Mouse (Mus musculus) cortical plate, adult 2 months (tissue): Measurements from ENCODE around the gene Nudcd3.

ENCODE experiments used
- CTCF ChIP-seq: fragments of 200-500 bp; IDR thresholded peaks from 2 replicates; pipeline ENCODE4 v1.5.1; 2011; ENCODE audit warnings: mild to moderate bottlenecking, control low read depth, low read length; ENCODE audit not compliant: insufficient read depth; ENCODE audit errors: extremely low read depth
- POLR2A ChIP-seq: fragments of 200-500 bp; IDR thresholded peaks from 2 replicates; pipeline ENCODE4 v1.6.1; 2011; ENCODE audit warnings: mild to moderate bottlenecking, low read length, control low read depth; ENCODE audit not compliant: insufficient read depth; ENCODE audit errors: extremely low read depth

- TF ChIP-seq CTCF (no peak), POLR2A (no peak)
These were observed 355 bp upstream of the Nudcd3 start for GRCm38 (mm10) chr11:6200570-6200969.
